In the genomic region with DNA sequence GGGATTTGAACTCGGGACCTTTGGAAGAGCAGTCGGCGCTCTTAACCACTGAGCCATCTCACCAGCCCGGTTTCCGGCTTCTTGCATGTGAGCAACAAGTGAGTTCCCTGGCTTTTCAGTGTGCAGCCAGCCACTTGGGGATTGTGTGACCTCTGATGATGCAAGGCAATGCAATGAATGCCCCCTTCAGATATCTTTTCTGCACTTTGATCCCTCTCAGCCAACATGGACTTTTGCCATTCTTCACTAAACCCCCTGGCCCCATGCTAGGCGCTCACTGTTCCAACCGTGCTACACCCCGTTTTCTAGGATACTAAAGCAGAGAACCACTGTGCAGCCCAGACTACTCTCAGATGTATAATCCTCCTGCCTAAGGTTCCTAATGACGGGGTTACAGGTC, we compare ENCODE assay signal across 21 mouse cellular contexts. TPM values are rescaled to one million over a fixed set of nuclear protein-coding genes. Genes with fewer than 3 reads are reported as not detected.
"Had no signal": no experiment of that assay in that cellular context is flagged by ENCODE, and none has a peak within 500 bp of the region (broad histone marks: within the 10 kb centered on the region; RNA-seq: fewer than 3 reads in every experiment).

No protein-coding gene starts in this region.

- H3K9ac ChIP-seq: liver, embryonic 14.5 days; lung, embryonic 15.5 days; midbrain, embryonic 12.5 days; neural tube, embryonic 12.5 days had no signal

- ATAC-seq: lung, postnatal 0 days had no signal

- H3K27ac ChIP-seq: liver, embryonic 14.5 days; lung, embryonic 15.5 days; macrophage; midbrain, embryonic 12.5 days; neural tube, embryonic 12.5 days had no signal

- DNase-seq: lung, adult 2 months; lung, postnatal 36 days; spleen, adult 18-20 months; thymus, adult 18-20 months; thymus, postnatal 14 days; thymus, postnatal 36 days had no signal

- H3K27me3 ChIP-seq: lung, embryonic 15.5 days; neural tube, embryonic 12.5 days had no signal

- H3K9me3 ChIP-seq: lung, embryonic 15.5 days; midbrain, embryonic 12.5 days had no signal

- H3K4me3 ChIP-seq: lung, embryonic 15.5 days; megakaryocyte, embryonic 14.5 days; midbrain, embryonic 12.5 days; neural tube, embryonic 12.5 days had no signal

- H3K4me1 ChIP-seq: lung, embryonic 15.5 days; megakaryocyte, embryonic 14.5 days had no signal

- H3K4me2 ChIP-seq: lung, embryonic 15.5 days; midbrain, embryonic 12.5 days had no signal

RNA-seq across cellular contexts. Expression of gene Trim50, which starts 52.3 kb away (rescaled TPM):
- total RNA-seq: megakaryocyte progenitor cell, adult 5-6 weeks had no signal
- polyA plus RNA-seq: liver, embryonic 14.5 days; liver, embryonic 16.5 days; lung, adult 2 months; lung, embryonic 15.5 days; lung, postnatal 0 days; macrophage; midbrain, embryonic 12.5 days; midbrain, embryonic 14.5 days; midbrain, embryonic 16.5 days; neural tube, embryonic 12.5 days; neural tube, embryonic 14.5 days; small intestine, adult 2 months; stomach, embryonic 14.5 days; thymus, postnatal 0 days had no signal

RNA-seq across cellular contexts. Expression of gene Fkbp6, which starts 55.6 kb away (rescaled TPM):
- polyA plus RNA-seq: liver, embryonic 16.5 days; lung, adult 2 months; lung, embryonic 15.5 days; lung, postnatal 0 days; macrophage; midbrain, embryonic 12.5 days; neural tube, embryonic 12.5 days; neural tube, embryonic 14.5 days; small intestine, adult 2 months; stomach, embryonic 14.5 days had no signal
